Mouse (Mus musculus): ENCODE data around the gene Sh3rf3. TPM values are rescaled to one million over a fixed set of nuclear protein-coding genes. Genes with fewer than 3 reads are reported as not detected.

Gene Sh3rf3
- polyA plus RNA-seq, 1 experiment from 2014 or later, result 0.45 TPM

GRCm38 (mm10) chr10:59104683-59105082, 291.5 kb downstream of the Sh3rf3 start:
- no peak for TF ChIP-seq CTCF (IDR thresholded peaks at IDR 0.05; ENCODE audit: low read depth)
- H3K9me3 ChIP-seq (ENCODE audit: control insufficient read depth, low read length), result no peaks in the 10 kb centered on the region
- no peak overlapping the region for H3K9ac ChIP-seq (ENCODE audit: low read length)
- WGBS, result 63% methylated on average over 5 of the region's 5 CpGs
- no peak overlapping the region for H3K4me3 ChIP-seq (ENCODE audit: low read depth, low read length)
- H3K27me3 ChIP-seq (ENCODE audit: control insufficient read depth, insufficient read depth, low read length), result no peaks in the 10 kb centered on the region
- DNase-seq (ENCODE audit: low spot score), result no peak
- H3K27ac ChIP-seq (replicated peaks), result no peak overlapping the region
- no peaks in the 10 kb centered on the region for H3K36me3 ChIP-seq (ENCODE audit: control insufficient read depth, insufficient read depth, low read length)
- no peak for ATAC-seq (ENCODE audit: low FRiP score, low TSS enrichment)
- H3K4me1 ChIP-seq (replicated peaks; ENCODE audit: control insufficient read depth, insufficient read depth), result no peaks in the 10 kb centered on the region
- H3K4me2 ChIP-seq (replicated peaks; ENCODE audit: low read depth), result no peak overlapping the region

GRCm38 (mm10) chr10:59105885-59106284, 292.7 kb downstream of the Sh3rf3 start:
- WGBS, result 67% methylated on average over 8 of the region's 8 CpGs
- H3K9me3 ChIP-seq (ENCODE audit: control insufficient read depth, low read length), result no peaks in the 10 kb centered on the region
- ATAC-seq (ENCODE audit: low FRiP score, low TSS enrichment) (no peak), DNase-seq (ENCODE audit: low spot score) (no peak)
- no peak overlapping the region for H3K4me3 ChIP-seq (ENCODE audit: low read depth, low read length)
- no peak overlapping the region for H3K27ac ChIP-seq (replicated peaks)
- H3K27me3 ChIP-seq (ENCODE audit: control insufficient read depth, insufficient read depth, low read length), result no peaks in the 10 kb centered on the region
- no peaks in the 10 kb centered on the region for H3K36me3 ChIP-seq (ENCODE audit: control insufficient read depth, insufficient read depth, low read length)
- H3K4me1 ChIP-seq (replicated peaks; ENCODE audit: control insufficient read depth, insufficient read depth), result no peaks in the 10 kb centered on the region
- no peak overlapping the region for H3K4me2 ChIP-seq (replicated peaks; ENCODE audit: low read depth)
- no peak for TF ChIP-seq CTCF (IDR thresholded peaks at IDR 0.05; ENCODE audit: low read depth)
- TF ChIP-seq EP300 (optimal IDR thresholded peaks at IDR 0.05), result no peak
- no peak overlapping the region for H3K9ac ChIP-seq (ENCODE audit: low read length)

GRCm38 (mm10) chr10:59106644-59107043, 293.5 kb downstream of the Sh3rf3 start:
- WGBS, result 83% methylated on average over 3 of the region's 3 CpGs
- H3K36me3 ChIP-seq (ENCODE audit: control insufficient read depth, insufficient read depth, low read length), result no peaks in the 10 kb centered on the region
- H3K4me3 ChIP-seq (ENCODE audit: low read depth, low read length), result no peak overlapping the region
- H3K9me3 ChIP-seq (ENCODE audit: control insufficient read depth, low read length), result no peaks in the 10 kb centered on the region
- H3K4me2 ChIP-seq (replicated peaks; ENCODE audit: low read depth), result no peak overlapping the region
- DNase-seq (ENCODE audit: low spot score) (no peak), ATAC-seq (ENCODE audit: low FRiP score, low TSS enrichment) (no peak)
- no peaks in the 10 kb centered on the region for H3K4me1 ChIP-seq (replicated peaks; ENCODE audit: control insufficient read depth, insufficient read depth)
- H3K27ac ChIP-seq (replicated peaks), result no peak overlapping the region
- H3K27me3 ChIP-seq (ENCODE audit: control insufficient read depth, insufficient read depth, low read length), result no peaks in the 10 kb centered on the region
- H3K9ac ChIP-seq (ENCODE audit: low read length), result no peak overlapping the region
- no peak for TF ChIP-seq CTCF (IDR thresholded peaks at IDR 0.05; ENCODE audit: low read depth)

- Histone ChIP-seq H3K4me1 (replicated peaks; ENCODE audit: control insufficient read depth, insufficient read depth) (no peaks in the 10 kb centered on the region), H3K27ac (replicated peaks) (no peak overlapping the region), H3K27me3 (ENCODE audit: control insufficient read depth, insufficient read depth, low read length) (no peaks in the 10 kb centered on the region), H3K4me3 (ENCODE audit: low read depth, low read length) (no peak overlapping the region), H3K36me3 (ENCODE audit: control insufficient read depth, insufficient read depth, low read length) (no peaks in the 10 kb centered on the region), H3K4me2 (replicated peaks; ENCODE audit: low read depth) (no peak overlapping the region), H3K9ac (ENCODE audit: low read length) (no peak overlapping the region), H3K9me3 (ENCODE audit: control insufficient read depth, low read length) (no peaks in the 10 kb centered on the region)
- 34% methylated on average over 2 of the region's 2 CpGs for WGBS
- ATAC-seq (ENCODE audit: low FRiP score, low TSS enrichment) (peak; percentile 24; the same call in 1 of the 2 replicates), DNase-seq (ENCODE audit: low spot score) (peak; percentile 76)
- TF ChIP-seq CTCF (IDR thresholded peaks at IDR 0.05; ENCODE audit: low read depth), result peak; percentile 95
- no peak for TF ChIP-seq EP300 (optimal IDR thresholded peaks at IDR 0.05)
Measured at GRCm38 (mm10) chr10:59109015-59109414, 295.9 kb downstream of the Sh3rf3 start.

GRCm38 (mm10) chr10:59110386-59110785, 297.2 kb downstream of the Sh3rf3 start:
- Histone ChIP-seq H3K27ac (replicated peaks) (no peak overlapping the region), H3K9ac (ENCODE audit: low read length) (no peak overlapping the region), H3K4me1 (replicated peaks; ENCODE audit: control insufficient read depth, insufficient read depth) (no peaks in the 10 kb centered on the region), H3K36me3 (ENCODE audit: control insufficient read depth, insufficient read depth, low read length) (no peaks in the 10 kb centered on the region), H3K9me3 (ENCODE audit: control insufficient read depth, low read length) (no peaks in the 10 kb centered on the region), H3K4me3 (ENCODE audit: low read depth, low read length) (no peak overlapping the region), H3K4me2 (replicated peaks; ENCODE audit: low read depth) (no peak overlapping the region), H3K27me3 (ENCODE audit: control insufficient read depth, insufficient read depth, low read length) (no peaks in the 10 kb centered on the region)
- ATAC-seq (ENCODE audit: low FRiP score, low TSS enrichment), result no peak
- TF ChIP-seq CTCF (IDR thresholded peaks at IDR 0.05; ENCODE audit: low read depth) (no peak), EP300 (optimal IDR thresholded peaks at IDR 0.05) (no peak)
- WGBS, result 97% methylated on average over 7 of the region's 7 CpGs
- no peak for DNase-seq (ENCODE audit: low spot score)

- H3K27ac ChIP-seq (replicated peaks), result no peak overlapping the region
- H3K27me3 ChIP-seq (ENCODE audit: control insufficient read depth, insufficient read depth, low read length), result no peaks in the 10 kb centered on the region
- H3K9me3 ChIP-seq (ENCODE audit: control insufficient read depth, low read length), result no peaks in the 10 kb centered on the region
- H3K4me3 ChIP-seq (ENCODE audit: low read depth, low read length), result no peak overlapping the region
- no peak overlapping the region for H3K9ac ChIP-seq (ENCODE audit: low read length)
- no peaks in the 10 kb centered on the region for H3K4me1 ChIP-seq (replicated peaks; ENCODE audit: control insufficient read depth, insufficient read depth)
- no peak overlapping the region for H3K4me2 ChIP-seq (replicated peaks; ENCODE audit: low read depth)
- H3K36me3 ChIP-seq (ENCODE audit: control insufficient read depth, insufficient read depth, low read length), result no peaks in the 10 kb centered on the region
- DNase-seq (ENCODE audit: low spot score) (no peak), ATAC-seq (ENCODE audit: low FRiP score, low TSS enrichment) (no peak)
- TF ChIP-seq EP300 (optimal IDR thresholded peaks at IDR 0.05), result no peak
- TF ChIP-seq CTCF (IDR thresholded peaks at IDR 0.05; ENCODE audit: low read depth), result no peak
- WGBS, result 84% methylated on average over 8 of the region's 8 CpGs
Measured at GRCm38 (mm10) chr10:59112755-59113154, 299.6 kb downstream of the Sh3rf3 start.
